Mouse (Mus musculus) C2C12 (cell line): ENCODE data around the gene B3galt4. TPM values are rescaled to one million over a fixed set of nuclear protein-coding genes. Genes with fewer than 3 reads are reported as not detected.
"Not testable (repeated sequence)": the region's sequence is repeated elsewhere in the genome, so short reads cannot be mapped to it uniquely, and the experiment has no call there.

Source experiments
- H3K27me3 ChIP-seq: one replicate; pipeline ENCODE4 v1.6.1; 2011; ENCODE audit not compliant: control insufficient read depth, insufficient read depth, insufficient read length
- H3K36me3 ChIP-seq: one replicate; pipeline ENCODE4 v1.6.1; 2011; ENCODE audit not compliant: control insufficient read depth, insufficient read depth
- H3K4me3 ChIP-seq: one replicate; pipeline ENCODE4 v1.5.1; 2011; ENCODE audit warnings: mild to moderate bottlenecking, control low read depth; ENCODE audit not compliant: poor library complexity, insufficient read depth, severe bottlenecking
- H3K79me2 ChIP-seq: one replicate; pipeline ENCODE4 v1.6.1; 2011; ENCODE audit not compliant: control insufficient read depth, insufficient read depth
- H3K79me3 ChIP-seq: one replicate; pipeline ENCODE4 v1.6.1; 2011; ENCODE audit warnings: low read depth, control low read depth
- H3ac ChIP-seq: one replicate; pipeline ENCODE3; 2011; ENCODE audit warnings: low read depth; ENCODE audit not compliant: control insufficient read depth, insufficient read length
- CEBPB ChIP-seq: IDR thresholded peaks from one replicate; pipeline ENCODE4 v1.6.1; 2011; ENCODE audit warnings: low read depth, mild to moderate bottlenecking, control low read depth, moderate library complexity
- CTCF ChIP-seq: IDR thresholded peaks from one replicate; pipeline ENCODE4 v1.5.1; 2011; ENCODE audit not compliant: control insufficient read depth, insufficient read depth, insufficient read length
- FOSL1 ChIP-seq: IDR thresholded peaks from one replicate; pipeline ENCODE4 v1.8.0; 2011; ENCODE audit warnings: mild to moderate bottlenecking, low read length; ENCODE audit not compliant: poor library complexity, insufficient read depth, severe bottlenecking
- MAX ChIP-seq: IDR thresholded peaks from one replicate; pipeline ENCODE4 v1.6.1; 2011; ENCODE audit warnings: mild to moderate bottlenecking, control low read depth
- MYOD1 ChIP-seq: IDR thresholded peaks from one replicate; pipeline ENCODE4 v1.6.1; 2011; ENCODE audit warnings: low read depth; ENCODE audit not compliant: control insufficient read depth, insufficient read length
- MYOG ChIP-seq: IDR thresholded peaks from one replicate; pipeline ENCODE4 v1.6.1; 2011; ENCODE audit not compliant: control insufficient read depth, insufficient read length; ENCODE audit errors: extremely low read depth
- USF1 ChIP-seq: IDR thresholded peaks from one replicate; pipeline ENCODE4 v1.6.1; 2011; ENCODE audit warnings: low read depth, mild to moderate bottlenecking, control low read depth, moderate library complexity
- polyA plus RNA-seq: library from polyadenylated mRNA; unstranded; fragments of >200 nt; fragmentation: generic; extraction: Trizol; gene quantifications from one replicate; pipeline ENCODE4 v1.2.1, GENCODE M21; 2012; ENCODE audit warnings: missing spikeins

Gene B3galt4
- polyA plus RNA-seq, 1 experiment, result 1.5 TPM

GRCm38 (mm10) chr17:33953961-33954565 is 2.8 kb upstream of the B3galt4 start:
- H3ac ChIP-seq, result peak overlapping the region; percentile 96
- H3K27me3 ChIP-seq, result no peaks in the 10 kb centered on the region
- no peak for TF ChIP-seq MAX
- no peak for TF ChIP-seq MYOD1
- TF ChIP-seq USF1, result no peak
- no peak for TF ChIP-seq CTCF
- TF ChIP-seq CEBPB, result no peak
- H3K79me2 ChIP-seq, result peaks cover 48% of the 10 kb centered on the region
- peaks cover 43% of the 10 kb centered on the region for H3K36me3 ChIP-seq
- H3K79me3 ChIP-seq, result peaks cover 36% of the 10 kb centered on the region
- peak overlapping the region; percentile 97 for H3K4me3 ChIP-seq

- Histone ChIP-seq H3K79me3 (peaks cover 36% of the 10 kb centered on the region), H3K36me3 (peaks cover 43% of the 10 kb centered on the region), H3K4me3 (peak overlapping the region; percentile 97)
Measured at GRCm38 (mm10) chr17:33953310-33953709, 2.0 kb upstream of the B3galt4 start.

DNA sequence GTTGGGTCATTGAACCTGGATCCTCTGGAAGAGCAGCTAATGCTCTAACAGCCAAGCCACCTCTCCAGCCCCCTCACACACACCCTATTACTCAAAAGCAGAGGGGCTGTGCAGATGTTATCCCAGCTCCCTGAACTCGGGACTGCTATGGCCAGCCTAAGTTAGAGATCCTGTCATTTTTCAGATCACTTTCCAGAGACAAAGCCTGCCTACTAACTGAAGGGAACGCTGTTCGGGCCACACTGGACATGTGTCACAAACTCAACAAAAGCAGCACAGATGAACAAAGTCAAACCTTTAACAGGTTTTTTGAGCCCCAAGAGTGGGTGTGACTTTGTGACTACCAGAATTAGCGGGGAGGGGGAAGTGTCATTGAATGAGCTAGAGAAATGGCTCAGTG is 1.6 kb upstream of the B3galt4 start:
- peaks cover 48% of the 10 kb centered on the region for H3K79me2 ChIP-seq
- H3ac ChIP-seq, result peak overlapping the region; percentile 46
- no peak overlapping the region for H3K4me3 ChIP-seq
- TF ChIP-seq FOSL1, result no peak
- TF ChIP-seq MYOG, result no peak
- no peak for TF ChIP-seq USF1
- no peak for TF ChIP-seq MAX
- no peak for TF ChIP-seq MYOD1
- no peak for TF ChIP-seq CEBPB
- TF ChIP-seq CTCF, result no peak
- peaks cover 36% of the 10 kb centered on the region for H3K79me3 ChIP-seq
- H3K27me3 ChIP-seq, result no peaks in the 10 kb centered on the region
- peaks cover 46% of the 10 kb centered on the region for H3K36me3 ChIP-seq

More at GRCm38 (mm10) chr17:33953310-33953709, 2.0 kb upstream of the B3galt4 start:
- Histone ChIP-seq H3ac (peak overlapping the region; percentile 46), H3K27me3 (no peaks in the 10 kb centered on the region), H3K79me2 (peaks cover 48% of the 10 kb centered on the region)
- no peak for TF ChIP-seq FOSL1
- TF ChIP-seq CEBPB, result no peak
- TF ChIP-seq MYOG, result no peak
- no peak for TF ChIP-seq MAX

GRCm38 (mm10) chr17:33952015-33952414 is 727 bp upstream of the B3galt4 start:
- H3K4me3 ChIP-seq, H3K27me3 ChIP-seq: not testable (repeated sequence)
- peaks cover 47% of the 10 kb centered on the region for H3K79me2 ChIP-seq
- H3K36me3 ChIP-seq, result peaks cover 47% of the 10 kb centered on the region
- peak overlapping the region; percentile 62 for H3ac ChIP-seq
- H3K79me3 ChIP-seq, result peaks cover 33% of the 10 kb centered on the region

DNA sequence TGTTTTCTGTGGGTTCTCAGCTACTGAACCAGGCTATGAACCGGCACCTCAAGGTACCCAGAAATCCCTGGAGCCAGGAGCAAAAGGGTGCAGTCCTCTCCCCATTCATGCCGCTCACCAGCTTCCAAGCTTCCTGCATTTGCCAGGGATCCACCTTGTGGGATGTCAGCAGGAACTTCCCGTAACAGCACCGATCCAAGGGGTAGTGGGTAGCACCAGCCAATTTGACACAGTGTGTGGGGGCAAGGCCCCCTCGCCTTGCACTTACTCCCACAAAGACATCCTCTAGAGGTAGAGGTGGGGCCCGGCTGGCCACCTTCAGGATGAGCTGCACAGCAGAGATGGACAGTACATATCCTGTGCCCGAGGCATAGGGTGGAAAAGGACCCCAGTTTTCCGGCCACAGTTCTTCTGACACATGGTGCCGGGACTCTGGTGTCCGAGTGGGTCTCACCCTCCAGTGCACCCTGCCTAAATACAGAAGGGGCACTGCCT is 1.1 kb downstream of the B3galt4 start:
- H3K79me2 ChIP-seq, result peaks cover 30% of the 10 kb centered on the region
- H3ac ChIP-seq, result no peak overlapping the region
- H3K79me3 ChIP-seq, result peaks cover 24% of the 10 kb centered on the region
- H3K36me3 ChIP-seq, result peaks cover 58% of the 10 kb centered on the region
- H3K27me3 ChIP-seq, result no peaks in the 10 kb centered on the region
- TF ChIP-seq FOSL1 (no peak), CTCF (no peak), MYOG (no peak), CEBPB (no peak), MYOD1 (no peak), MAX (no peak), USF1 (no peak)
- H3K4me3 ChIP-seq, result no peak overlapping the region

DNA sequence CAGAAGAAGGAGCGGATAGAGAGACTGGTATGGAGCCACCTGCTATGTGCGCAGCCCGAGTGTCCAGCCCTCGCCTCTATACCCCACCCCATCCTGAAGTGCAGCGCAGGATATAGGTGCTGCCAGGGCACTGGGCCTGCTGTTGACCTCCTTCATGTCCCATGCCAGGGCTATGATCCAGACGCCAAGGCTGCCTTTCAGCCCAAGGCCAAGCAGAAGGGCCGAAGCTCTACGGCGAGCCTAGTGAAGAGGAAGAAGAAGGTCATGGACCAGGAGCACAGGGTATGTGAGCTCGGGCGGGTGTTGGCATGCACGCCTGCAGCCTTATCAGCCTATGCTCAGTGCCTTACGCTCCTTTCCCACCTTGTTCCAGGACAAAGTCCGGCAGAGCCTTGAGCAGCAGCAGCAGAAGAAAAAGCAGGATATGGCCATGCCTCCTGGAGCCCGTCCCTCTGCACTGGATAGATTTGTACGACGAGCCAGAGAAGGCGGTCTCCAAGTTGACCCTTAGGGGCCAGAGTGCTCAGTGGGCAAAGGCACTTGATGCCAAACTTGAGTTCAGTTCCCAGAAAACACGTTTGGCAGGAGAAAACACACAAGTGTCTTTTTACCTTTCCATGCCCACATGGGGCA is 2.3 kb downstream of the B3galt4 start:
- Histone ChIP-seq H3K4me3 (no peak overlapping the region), H3K36me3 (peaks cover 48% of the 10 kb centered on the region), H3K79me2 (peaks cover 19% of the 10 kb centered on the region), H3K79me3 (peaks cover 12% of the 10 kb centered on the region), H3K27me3 (no peaks in the 10 kb centered on the region), H3ac (no peak overlapping the region)
- TF ChIP-seq MYOG, result no peak
- TF ChIP-seq MAX, result no peak
- no peak for TF ChIP-seq MYOD1
- TF ChIP-seq USF1, result no peak
- no peak for TF ChIP-seq CEBPB
- TF ChIP-seq CTCF, result no peak
